Mouse (Mus musculus) midbrain, embryonic 10.5 days (tissue): Measurements from ENCODE around the gene Ppia. TPM values are rescaled to one million over a fixed set of nuclear protein-coding genes. Genes with fewer than 3 reads are reported as not detected.
"Not testable (repeated sequence)": the region's sequence is repeated elsewhere in the genome, so short reads cannot be mapped to it uniquely, and the experiment has no call there.

Experiments used
- DNase-seq: peaks from one replicate; pipeline ENCODE4 v3.0.0-alpha.2; 2017; ENCODE audit warnings: low spot score
- H3K27ac ChIP-seq: fragments of 300-500 bp; sonication (generic); replicated peaks from 2 replicates; pipeline ENCODE4 v1.5.1; 2016; ENCODE audit warnings: mild to moderate bottlenecking
- H3K27me3 ChIP-seq: fragments of 300-500 bp; sonication (generic); 2 replicates; pipeline ENCODE4 v1.6.1; 2016; ENCODE audit warnings: low read depth, mild to moderate bottlenecking; ENCODE audit not compliant: poor library complexity, severe bottlenecking
- H3K36me3 ChIP-seq: fragments of 300-500 bp; sonication (generic); 2 replicates; pipeline ENCODE4 v1.6.1; 2016; ENCODE audit warnings: mild to moderate bottlenecking, moderate library complexity
- H3K4me1 ChIP-seq: fragments of 300-500 bp; sonication (generic); 2 replicates; pipeline ENCODE4 v1.6.1; 2016
- H3K4me3 ChIP-seq: fragments of 300-500 bp; sonication (generic); 2 replicates; pipeline ENCODE4 v1.5.1; 2016; ENCODE audit warnings: mild to moderate bottlenecking, moderate library complexity
- H3K9me3 ChIP-seq: fragments of 300-500 bp; sonication (generic); replicated peaks from 2 replicates; pipeline ENCODE4 v1.6.1; 2016; ENCODE audit warnings: mild to moderate bottlenecking
- WGBS: fragments of 180-500 bp; shearing (Covaris S2); methylation state at CpG from one replicate; pipeline ENCODE4 v1.1.7; 2016; 5-methylcytosine and 5-hydroxymethylcytosine counted together
- polyA plus RNA-seq: library from polyadenylated mRNA; unstranded; fragments of >200 nt; fragmentation: Nextera tagmentation; extraction: Ambion mirVana; gene quantifications from 2 replicates; pipeline ENCODE4 v1.2.1, GENCODE M21; 2016

Gene Ppia
- 5,494 and 6,336 TPM in 2 replicates for polyA plus RNA-seq

- Histone ChIP-seq H3K4me1 (peaks cover 30% of the 10 kb centered on the region), H3K27me3 (no peaks in the 10 kb centered on the region), H3K4me3 (peak within 1 kb of the TSS; percentile 95), H3K27ac (peak within 1 kb of the TSS; percentile 99), H3K9me3 (no peaks in the 10 kb centered on the region), H3K36me3 (peaks cover 31% of the 10 kb centered on the region)
- 11% methylated on average over 21 of the region's 21 CpGs for WGBS
- DNase-seq: peak; percentile 32
Measured at GRCm38 (mm10) chr11:6414751-6415550, at the start of gene Ppia. TSS of gene Ppia (plus strand) at chr11:6415443.

GRCm38 (mm10) chr11:6365885-6366284 is 49.4 kb upstream of the Ppia start:
- DNase-seq: peak; percentile 75
- H3K9me3 ChIP-seq: no peaks in the 10 kb centered on the region
- H3K4me1 ChIP-seq: 0 out of 2 replicates have a peak, but pooled peaks cover 3% of the 10 kb centered on the region
- 0 out of 2 replicates have a peak overlapping the region, but pooled peaks have one; percentile 28 for H3K27ac ChIP-seq
- no peaks in the 10 kb centered on the region for H3K27me3 ChIP-seq
- H3K36me3 ChIP-seq: no peaks in the 10 kb centered on the region
- no peak overlapping the region for H3K4me3 ChIP-seq
- WGBS: 33% methylated on average over 11 of the region's 11 CpGs

GRCm38 (mm10) chr11:6366434-6366833 is 48.8 kb upstream of the Ppia start:
- DNase-seq: no peak
- WGBS: 89% methylated on average over 6 of the region's 6 CpGs
- Histone ChIP-seq H3K4me1 (0 out of 2 replicates have a peak, but pooled peaks cover 3% of the 10 kb centered on the region), H3K4me3 (no peak overlapping the region), H3K36me3 (no peaks in the 10 kb centered on the region), H3K9me3 (no peaks in the 10 kb centered on the region), H3K27me3 (no peaks in the 10 kb centered on the region), H3K27ac (no peak overlapping the region)

- WGBS: 75% methylated on average over 4 of the region's 4 CpGs
- H3K36me3 ChIP-seq: no peaks in the 10 kb centered on the region
- H3K4me1 ChIP-seq: 0 out of 2 replicates have a peak, but pooled peaks cover 3% of the 10 kb centered on the region
- H3K4me3 ChIP-seq: no peak overlapping the region
- DNase-seq: no peak
- H3K27me3 ChIP-seq: no peaks in the 10 kb centered on the region
- no peaks in the 10 kb centered on the region for H3K9me3 ChIP-seq
- no peak overlapping the region for H3K27ac ChIP-seq
Measured at GRCm38 (mm10) chr11:6367156-6367555, 48.1 kb upstream of the Ppia start.

- not testable (repeated sequence) for H3K27me3 ChIP-seq, H3K4me3 ChIP-seq, H3K27ac ChIP-seq, H3K9me3 ChIP-seq, H3K4me1 ChIP-seq, H3K36me3 ChIP-seq, DNase-seq
- WGBS: 78% methylated on average over 5 of the region's 5 CpGs
Measured at GRCm38 (mm10) chr11:6367986-6368385, 47.3 kb upstream of the Ppia start.

- WGBS: 91% methylated on average over 11 of the region's 11 CpGs
- Histone ChIP-seq H3K27me3 (no peaks in the 10 kb centered on the region), H3K9me3 (no peaks in the 10 kb centered on the region), H3K36me3 (no peaks in the 10 kb centered on the region), H3K4me1 (no peaks in the 10 kb centered on the region), H3K4me3 (no peak overlapping the region), H3K27ac (no peak overlapping the region)
- no peak for DNase-seq
Measured at GRCm38 (mm10) chr11:6371376-6372155, 43.7 kb upstream of the Ppia start.

- no peaks in the 10 kb centered on the region for H3K4me1 ChIP-seq
- H3K4me3 ChIP-seq: no peak overlapping the region
- no peaks in the 10 kb centered on the region for H3K27me3 ChIP-seq
- no peaks in the 10 kb centered on the region for H3K9me3 ChIP-seq
- no peaks in the 10 kb centered on the region for H3K36me3 ChIP-seq
- no peak overlapping the region for H3K27ac ChIP-seq
- no peak for DNase-seq
- 92% methylated on average over 9 of the region's 9 CpGs for WGBS
Measured at GRCm38 (mm10) chr11:6372784-6373183, 42.5 kb upstream of the Ppia start.

- Histone ChIP-seq H3K4me1 (no peaks in the 10 kb centered on the region), H3K36me3 (no peaks in the 10 kb centered on the region), H3K27me3 (no peaks in the 10 kb centered on the region), H3K9me3 (no peaks in the 10 kb centered on the region), H3K27ac (no peak overlapping the region), H3K4me3 (no peak overlapping the region)
- WGBS: 92% methylated on average over 6 of the region's 6 CpGs
- no peak for DNase-seq
Measured at GRCm38 (mm10) chr11:6380916-6381315, 34.3 kb upstream of the Ppia start.

- Histone ChIP-seq H3K4me3 (peak overlapping the region; percentile 96; the same call in 1 of the 2 replicates), H3K27ac (peak overlapping the region; percentile 95), H3K36me3 (peaks cover 23% of the 10 kb centered on the region), H3K9me3 (no peaks in the 10 kb centered on the region), H3K4me1 (peaks cover 30% of the 10 kb centered on the region), H3K27me3 (no peaks in the 10 kb centered on the region)
- no peak for DNase-seq
- WGBS: 89% methylated on average over 6 of the region's 6 CpGs
Measured at GRCm38 (mm10) chr11:6388126-6388725, 27.0 kb upstream of the Ppia start.

GRCm38 (mm10) chr11:6388726-6389413 is 26.4 kb upstream of the Ppia start, which contains the start of gene Zmiz2:
TSS of gene Zmiz2 (plus strand) at chr11:6389074.
- peak; percentile 96 for DNase-seq
- peak within 1 kb of the TSS; percentile 96 for H3K4me3 ChIP-seq
- 10% methylated on average over 39 of the region's 60 CpGs for WGBS

GRCm38 (mm10) chr11:6389483-6389921 is 25.7 kb upstream of the Ppia start:
- Histone ChIP-seq H3K4me1 (peaks cover 30% of the 10 kb centered on the region), H3K27me3 (no peaks in the 10 kb centered on the region), H3K27ac (peak overlapping the region; percentile 95), H3K4me3 (peak overlapping the region; percentile 96), H3K36me3 (peaks cover 32% of the 10 kb centered on the region), H3K9me3 (no peaks in the 10 kb centered on the region)
- WGBS: under 1% methylated on average over 43 of the region's 43 CpGs
- peak; percentile 50 for DNase-seq

More at GRCm38 (mm10) chr11:6388726-6389413, 26.4 kb upstream of the Ppia start, which contains the start of gene Zmiz2:
- Histone ChIP-seq H3K27me3 (no peaks in the 10 kb centered on the region), H3K36me3 (peaks cover 25% of the 10 kb centered on the region), H3K4me1 (peaks cover 30% of the 10 kb centered on the region), H3K27ac (peak within 1 kb of the TSS; percentile 95), H3K9me3 (no peaks in the 10 kb centered on the region)
